15 mouse cellular contexts compared by ENCODE assay signal in the genomic region with DNA sequence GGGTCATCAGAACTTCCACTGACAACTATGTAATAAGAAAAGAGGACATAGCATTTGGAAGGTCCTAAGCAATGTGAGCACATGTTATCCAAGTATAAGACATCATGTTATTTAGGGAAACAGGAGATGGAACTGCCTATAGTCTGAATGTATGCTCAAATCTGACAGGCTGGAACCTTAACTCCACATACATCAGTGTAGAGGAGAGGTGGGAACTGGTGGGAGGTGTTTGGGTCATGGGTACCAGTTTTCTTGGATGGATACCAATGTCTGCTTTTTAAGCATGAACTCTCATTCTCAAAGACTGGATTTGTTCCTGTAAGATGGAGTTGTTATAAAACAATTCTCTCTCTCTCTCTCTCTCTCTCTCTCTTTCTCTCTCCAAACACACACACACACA.
"Had no signal": no experiment of that assay in that cellular context is flagged by ENCODE, and none has a peak within 500 bp of the region (broad histone marks: within the 10 kb centered on the region; RNA-seq: fewer than 3 reads in every experiment).

No protein-coding gene starts in this region.

- H3K9me3 ChIP-seq: intestine, embryonic 15.5 days; limb, embryonic 10.5 days; midbrain, embryonic 13.5 days; neural tube, embryonic 15.5 days had no signal

- ATAC-seq: lung, postnatal 0 days; midbrain, embryonic 13.5 days had no signal

- H3K27me3 ChIP-seq: intestine, embryonic 15.5 days; midbrain, embryonic 13.5 days; neural tube, embryonic 15.5 days had no signal

- H3K4me2 ChIP-seq: intestine, embryonic 15.5 days; midbrain, embryonic 13.5 days; neural tube, embryonic 15.5 days had no signal

- H3K4me3 ChIP-seq: intestine, embryonic 15.5 days; layer of hippocampus, adult 2 months; limb, embryonic 10.5 days; midbrain, embryonic 13.5 days; neural tube, embryonic 15.5 days had no signal

- H3K9ac ChIP-seq: intestine, embryonic 15.5 days; midbrain, embryonic 13.5 days; neural tube, embryonic 15.5 days had no signal

- DNase-seq: kidney, adult 18-20 months; kidney, postnatal 10 days; kidney, postnatal 4 days; lung, adult 2 months; lung, postnatal 36 days; right cerebral cortex, postnatal 4 days; spleen, adult 18-20 months; thymus, adult 18-20 months; thymus, postnatal 14 days had no signal

- H3K27ac ChIP-seq: intestine, embryonic 15.5 days; layer of hippocampus, adult 2 months; limb, embryonic 10.5 days; midbrain, embryonic 13.5 days; neural tube, embryonic 15.5 days had no signal

- H3K36me3 ChIP-seq: intestine, embryonic 15.5 days; limb, embryonic 10.5 days; midbrain, embryonic 13.5 days; neural tube, embryonic 15.5 days had no signal

- H3K4me1 ChIP-seq: intestine, embryonic 15.5 days; limb, embryonic 10.5 days; midbrain, embryonic 13.5 days; neural tube, embryonic 15.5 days had no signal
